Mouse (Mus musculus) heart, postnatal 4 days (tissue): ENCODE results near the gene Fgfr2. TPM values are rescaled to one million over a fixed set of nuclear protein-coding genes. Genes with fewer than 3 reads are reported as not detected.

Experiments
- DNase-seq: peaks from one replicate; pipeline ENCODE4 v3.0.0; 2021
- total RNA-seq, 2 experiments: library from RNA; stranded (reverse); gene quantifications; 2 replicates each; pipeline ENCODE4 v1.2.3; 2021

Fgfr2 gene
- total RNA-seq, 2 experiments from 2014 or later, result 10.2 to 10.6 TPM

- no peak for DNase-seq
These were observed 2795.4 kb downstream of the Fgfr2 start for GRCm38 (mm10) chr7:130327603-130328365.

GRCm38 (mm10) chr7:130325983-130326433, 2797.1 kb downstream of the Fgfr2 start:
- DNase-seq, result peak; percentile 78

- DNase-seq, result no peak
These were observed 2798.3 kb downstream of the Fgfr2 start for GRCm38 (mm10) chr7:130324716-130325401.

GRCm38 (mm10) chr7:130323766-130324165, 2799.4 kb downstream of the Fgfr2 start:
- no peak for DNase-seq

GRCm38 (mm10) chr7:130319799-130320556, 2803.2 kb downstream of the Fgfr2 start:
- DNase-seq, result peak; percentile 87

GRCm38 (mm10) chr7:130316294-130316693, 2806.9 kb downstream of the Fgfr2 start:
- no peak for DNase-seq

- DNase-seq, result no peak
These were observed 2807.9 kb downstream of the Fgfr2 start for GRCm38 (mm10) chr7:130315221-130315620.

- DNase-seq, result no peak
These were observed 2808.5 kb downstream of the Fgfr2 start for GRCm38 (mm10) chr7:130314658-130315057.

GRCm38 (mm10) chr7:130311362-130311761, 2811.8 kb downstream of the Fgfr2 start:
- DNase-seq, result no peak

- no peak for DNase-seq
These were observed 2814.0 kb downstream of the Fgfr2 start for GRCm38 (mm10) chr7:130309180-130309579.

GRCm38 (mm10) chr7:130307036-130307435, 2816.1 kb downstream of the Fgfr2 start:
- DNase-seq, result no peak

- DNase-seq, result no peak
These were observed 2818.5 kb downstream of the Fgfr2 start for GRCm38 (mm10) chr7:130304642-130305041.

- no peak for DNase-seq
These were observed 2819.7 kb downstream of the Fgfr2 start for GRCm38 (mm10) chr7:130303464-130303863.

GRCm38 (mm10) chr7:130300606-130301005, 2822.5 kb downstream of the Fgfr2 start:
- no peak for DNase-seq

- no peak for DNase-seq
These were observed 2824.1 kb downstream of the Fgfr2 start for GRCm38 (mm10) chr7:130298926-130299594.

GRCm38 (mm10) chr7:130291179-130291578, 2832.0 kb downstream of the Fgfr2 start:
- DNase-seq, result no peak

GRCm38 (mm10) chr7:130289428-130289790, 2833.7 kb downstream of the Fgfr2 start:
- DNase-seq, result no peak

- DNase-seq, result no peak
These were observed 2834.3 kb downstream of the Fgfr2 start for GRCm38 (mm10) chr7:130288719-130289427.

GRCm38 (mm10) chr7:130288248-130288647, 2834.9 kb downstream of the Fgfr2 start:
- DNase-seq, result peak; percentile 29

GRCm38 (mm10) chr7:130278738-130279705, 2844.1 kb downstream of the Fgfr2 start:
- DNase-seq, result peak; percentile 70
